Mouse (Mus musculus): ENCODE measurements around the gene St6galnac3. TPM values are rescaled to one million over a fixed set of nuclear protein-coding genes. Genes with fewer than 3 reads are reported as not detected.

Gene St6galnac3
- polyA plus RNA-seq, 1 experiment from 2014 or later, result 34.4 TPM

DNA sequence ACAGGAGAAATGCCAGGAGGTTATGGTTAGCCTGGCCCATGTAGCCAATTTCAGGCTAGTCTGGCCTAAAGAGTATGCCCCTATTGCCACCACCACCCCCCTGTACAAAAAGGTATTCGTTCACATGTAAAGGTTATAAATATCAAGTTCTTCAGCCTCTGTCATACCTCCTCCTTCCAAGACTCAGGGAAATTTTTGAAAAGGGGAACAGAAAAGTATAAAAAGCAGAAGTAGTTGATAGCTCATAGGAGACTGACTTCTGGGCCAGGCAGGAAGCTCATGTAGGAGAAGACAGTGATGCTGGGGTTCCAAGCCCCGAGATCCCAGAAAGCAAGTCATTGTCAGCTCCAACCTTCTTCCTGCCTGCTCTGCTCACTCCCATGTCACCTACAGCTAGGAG is 158.9 kb downstream of the St6galnac3 start:
- H3K27me3 ChIP-seq (ENCODE audit: insufficient read depth, low read length), result no peaks in the 10 kb centered on the region
- DNase-seq (ENCODE audit: low spot score) (no peak), ATAC-seq (replicated peaks; ENCODE audit: low FRiP score, low read depth) (no peak)
- H3K27ac ChIP-seq, result no peak overlapping the region
- 83% methylated on average over 2 of the region's 2 CpGs for WGBS
- H3K4me3 ChIP-seq (replicated peaks; ENCODE audit: low read depth, low read length), result no peak overlapping the region
- H3K4me2 ChIP-seq (ENCODE audit: low read length), result no peak overlapping the region
- no peak overlapping the region for H3K9ac ChIP-seq (ENCODE audit: low read depth, low read length)
- no peak for TF ChIP-seq CTCF (IDR thresholded peaks at IDR 0.05; ENCODE audit: low read depth)
- H3K4me1 ChIP-seq (replicated peaks; ENCODE audit: insufficient read depth, low read length), result no peaks in the 10 kb centered on the region
- H3K36me3 ChIP-seq (ENCODE audit: insufficient read depth, low read length), result no peaks in the 10 kb centered on the region
- H3K9me3 ChIP-seq (replicated peaks; ENCODE audit: low read length), result no peaks in the 10 kb centered on the region

GRCm38 (mm10) chr3:153560897-153561296 is 164.1 kb downstream of the St6galnac3 start:
- no peak overlapping the region for H3K4me2 ChIP-seq (ENCODE audit: low read length)
- H3K27ac ChIP-seq, result no peak overlapping the region
- no peaks in the 10 kb centered on the region for H3K36me3 ChIP-seq (ENCODE audit: insufficient read depth, low read length)
- DNase-seq (ENCODE audit: low spot score) (no peak), ATAC-seq (replicated peaks; ENCODE audit: low FRiP score, low read depth) (peak; percentile 82)
- 55% methylated on average over 6 of the region's 6 CpGs for WGBS
- no peak for TF ChIP-seq CTCF (IDR thresholded peaks at IDR 0.05; ENCODE audit: low read depth)
- H3K27me3 ChIP-seq (ENCODE audit: insufficient read depth, low read length), result no peaks in the 10 kb centered on the region
- H3K4me3 ChIP-seq (replicated peaks; ENCODE audit: low read depth, low read length), result no peak overlapping the region
- H3K4me1 ChIP-seq (replicated peaks; ENCODE audit: insufficient read depth, low read length), result no peaks in the 10 kb centered on the region
- no peaks in the 10 kb centered on the region for H3K9me3 ChIP-seq (replicated peaks; ENCODE audit: low read length)
- no peak overlapping the region for H3K9ac ChIP-seq (ENCODE audit: low read depth, low read length)

GRCm38 (mm10) chr3:153559586-153559985 is 165.4 kb downstream of the St6galnac3 start:
- no peaks in the 10 kb centered on the region for H3K4me1 ChIP-seq (replicated peaks; ENCODE audit: insufficient read depth, low read length)
- ATAC-seq (replicated peaks; ENCODE audit: low FRiP score, low read depth) (no peak), DNase-seq (ENCODE audit: low spot score) (no peak)
- no peak overlapping the region for H3K27ac ChIP-seq
- 84% methylated on average over 8 of the region's 8 CpGs for WGBS
- H3K4me3 ChIP-seq (replicated peaks; ENCODE audit: low read depth, low read length), result no peak overlapping the region
- no peak for TF ChIP-seq CTCF (IDR thresholded peaks at IDR 0.05; ENCODE audit: low read depth)
- H3K9me3 ChIP-seq (replicated peaks; ENCODE audit: low read length), result no peaks in the 10 kb centered on the region
- no peaks in the 10 kb centered on the region for H3K36me3 ChIP-seq (ENCODE audit: insufficient read depth, low read length)
- H3K9ac ChIP-seq (ENCODE audit: low read depth, low read length), result no peak overlapping the region
- no peaks in the 10 kb centered on the region for H3K27me3 ChIP-seq (ENCODE audit: insufficient read depth, low read length)
- no peak overlapping the region for H3K4me2 ChIP-seq (ENCODE audit: low read length)

- TF ChIP-seq CTCF (IDR thresholded peaks at IDR 0.05; ENCODE audit: low read depth), result no peak
- H3K9ac ChIP-seq (ENCODE audit: low read depth, low read length), result no peak overlapping the region
- 69% methylated on average over 11 of the region's 11 CpGs for whole genome bisulfite sequencing
- H3K27me3 ChIP-seq (ENCODE audit: insufficient read depth, low read length), result no peaks in the 10 kb centered on the region
- H3K27ac ChIP-seq, result no peak overlapping the region
- no peak overlapping the region for H3K4me2 ChIP-seq (ENCODE audit: low read length)
- H3K4me1 ChIP-seq (replicated peaks; ENCODE audit: insufficient read depth, low read length), result no peaks in the 10 kb centered on the region
- no peaks in the 10 kb centered on the region for H3K36me3 ChIP-seq (ENCODE audit: insufficient read depth, low read length)
- no peaks in the 10 kb centered on the region for H3K9me3 ChIP-seq (replicated peaks; ENCODE audit: low read length)
- no peak overlapping the region for H3K4me3 ChIP-seq (replicated peaks; ENCODE audit: low read depth, low read length)
- DNase-seq (ENCODE audit: low spot score) (no peak), ATAC-seq (replicated peaks; ENCODE audit: low FRiP score, low read depth) (no peak)
These were observed 168.4 kb downstream of the St6galnac3 start for GRCm38 (mm10) chr3:153556621-153557020.

DNA sequence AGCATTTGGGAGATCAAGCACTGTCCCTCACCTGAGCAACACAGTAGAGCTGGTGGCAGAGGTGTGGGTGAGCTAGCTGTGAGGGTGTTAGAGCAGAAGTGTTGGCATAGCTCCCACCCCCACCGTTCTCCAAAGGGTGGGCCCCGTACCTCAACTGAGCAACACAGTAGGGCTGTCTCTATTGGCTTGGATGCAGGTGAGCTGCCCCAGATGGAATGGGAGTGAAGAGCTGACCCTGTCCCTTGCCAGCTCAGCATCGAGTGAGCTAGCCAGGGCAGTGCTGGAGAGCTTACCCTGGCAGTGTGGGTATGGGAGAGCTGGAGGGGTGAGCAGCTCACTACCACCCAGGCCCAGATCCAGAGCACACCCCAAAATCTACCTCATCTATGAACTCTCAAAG is 171.3 kb downstream of the St6galnac3 start:
- Histone ChIP-seq H3K27me3 (ENCODE audit: insufficient read depth, low read length) (no peaks in the 10 kb centered on the region), H3K9me3 (replicated peaks; ENCODE audit: low read length) (no peaks in the 10 kb centered on the region), H3K4me3 (replicated peaks; ENCODE audit: low read depth, low read length) (no peak overlapping the region), H3K4me1 (replicated peaks; ENCODE audit: insufficient read depth, low read length) (no peaks in the 10 kb centered on the region), H3K9ac (ENCODE audit: low read depth, low read length) (no peak overlapping the region), H3K27ac (no peak overlapping the region), H3K36me3 (ENCODE audit: insufficient read depth, low read length) (no peaks in the 10 kb centered on the region), H3K4me2 (ENCODE audit: low read length) (no peak overlapping the region)
- WGBS, result 90% methylated on average over 3 of the region's 3 CpGs
- ATAC-seq (replicated peaks; ENCODE audit: low FRiP score, low read depth), result 0 out of 2 replicates have a peak, but pooled peaks have one; percentile 46
- no peak for DNase-seq (ENCODE audit: low spot score)
- no peak for TF ChIP-seq CTCF (IDR thresholded peaks at IDR 0.05; ENCODE audit: low read depth)

- 96% methylated on average over 7 of the region's 7 CpGs for WGBS
- no peak overlapping the region for H3K9ac ChIP-seq (ENCODE audit: low read depth, low read length)
- no peak overlapping the region for H3K27ac ChIP-seq
- H3K36me3 ChIP-seq (ENCODE audit: insufficient read depth, low read length), result no peaks in the 10 kb centered on the region
- no peaks in the 10 kb centered on the region for H3K27me3 ChIP-seq (ENCODE audit: insufficient read depth, low read length)
- ATAC-seq (replicated peaks; ENCODE audit: low FRiP score, low read depth) (peak; percentile 17; the same call in 1 of the 2 replicates), DNase-seq (ENCODE audit: low spot score) (no peak)
- no peaks in the 10 kb centered on the region for H3K9me3 ChIP-seq (replicated peaks; ENCODE audit: low read length)
- no peak overlapping the region for H3K4me2 ChIP-seq (ENCODE audit: low read length)
- H3K4me1 ChIP-seq (replicated peaks; ENCODE audit: insufficient read depth, low read length), result no peaks in the 10 kb centered on the region
- TF ChIP-seq CTCF (IDR thresholded peaks at IDR 0.05; ENCODE audit: low read depth), result no peak
- H3K4me3 ChIP-seq (replicated peaks; ENCODE audit: low read depth, low read length), result no peak overlapping the region
These were observed 171.7 kb downstream of the St6galnac3 start for GRCm38 (mm10) chr3:153553226-153553625.

Data from kidney, postnatal 0 days (tissue).